ENCODE assay signal across 8 mouse cellular contexts in genomic region chr9:70847627-70848051, GRCm38 (mm10).
DNase-seq lines count a peak whose midpoint lies in the region; ATAC-seq and TF ChIP-seq lines count a peak whose summit lies in the region.

No protein-coding gene starts in this region.

- peak overlapping the region; percentile 65 for H3K4me2 ChIP-seq in liver, embryonic 11.5 days

- intact Hi-C loops in gastrocnemius, adult 2 months (cut with DNase I) = no loop called here
- intact Hi-C loops in gastrocnemius, postnatal 36 days (cut with DNase I) = no loop called here
- intact Hi-C loops in left cerebral cortex, postnatal 25 days (cut with DNase I) = loop anchor here (10.0 kb wide), 1 partner anchor 173 kb away; the partner anchor contains the start of gene Adam10

- H3K4me3 ChIP-seq in gastrocnemius, adult 2 months = peak overlapping the region; percentile 44
- peak overlapping the region; percentile 25; the same call in 1 of the 2 replicates for H3K4me3 ChIP-seq in liver, embryonic 11.5 days (ENCODE audit: low read depth, low read length)
- H3K4me3 ChIP-seq in olfactory bulb, adult 2 months (ENCODE audit: insufficient read depth, low read depth, low read length) = no peak overlapping the region

- H3K27ac ChIP-seq in gastrocnemius, adult 2 months = peak overlapping the region; percentile 72
- H3K27ac ChIP-seq in liver, embryonic 11.5 days (ENCODE audit: low read depth, low read length) = peak overlapping the region; percentile 51
- 0 out of 2 replicates have a peak overlapping the region, but pooled peaks have one; percentile 10 for H3K27ac ChIP-seq in olfactory bulb, adult 2 months (ENCODE audit: insufficient read depth, low read depth, low read length)

- WGBS in liver, embryonic 11.5 days = 18% methylated on average over 8 of the region's 8 CpGs
- 49% methylated on average over 8 of the region's 8 CpGs for whole genome bisulfite sequencing in olfactory bulb, adult 2 months

- H3K9me3 ChIP-seq in liver, embryonic 11.5 days (ENCODE audit: control insufficient read depth, low read length) = no peaks in the 10 kb centered on the region

- no peaks in the 10 kb centered on the region for H3K27me3 ChIP-seq in liver, embryonic 11.5 days (replicated peaks; ENCODE audit: control insufficient read depth, insufficient read depth, low read length)

- H3K9ac ChIP-seq in liver, embryonic 11.5 days (ENCODE audit: low read depth, low read length) = peak overlapping the region; percentile 50

- H3K4me1 ChIP-seq in liver, embryonic 11.5 days (replicated peaks; ENCODE audit: control insufficient read depth, insufficient read depth, low read length) = peaks cover 20% of the 10 kb centered on the region
- peaks cover 6% of the 10 kb centered on the region for H3K4me1 ChIP-seq in olfactory bulb, adult 2 months (ENCODE audit: control insufficient read depth, insufficient read depth, low read length)

- no peaks in the 10 kb centered on the region for H3K36me3 ChIP-seq in liver, embryonic 11.5 days (ENCODE audit: control insufficient read depth, insufficient read depth, low read length)

- TF ChIP-seq POLR2A in olfactory bulb, adult 2 months (IDR thresholded peaks at IDR 0.05; ENCODE audit: insufficient read depth, low read depth, low read length) = no peak

- peak; percentile 36 for DNase-seq in gastrocnemius, adult 2 months
- DNase-seq in gastrocnemius, postnatal 36 days = no peak
- peak; percentile 49 for DNase-seq in NIH3T3 (ENCODE audit: low read depth)
- peak; percentile 34 to 40 for DNase-seq in heart, adult 9 months (ENCODE audit: low spot score in 2 of 2)
- no peak for DNase-seq in liver, embryonic 11.5 days (ENCODE audit: low spot score)
- no peak for DNase-seq in left cerebral cortex, postnatal 25 days (ENCODE audit: low spot score in 2 of 2)
- no peak for DNase-seq in right cerebral cortex, postnatal 10 days (ENCODE audit: low spot score in 2 of 2)

- TF ChIP-seq CTCF in gastrocnemius, adult 2 months (IDR thresholded peaks at IDR 0.05) = no peak
- no peak for TF ChIP-seq CTCF in olfactory bulb, adult 2 months (IDR thresholded peaks at IDR 0.05; ENCODE audit: insufficient read depth, low read depth, low read length)

- ATAC-seq in liver, embryonic 11.5 days (replicated peaks; ENCODE audit: low FRiP score) = 0 out of 2 replicates have a peak, but pooled peaks have one; percentile 60

Comparison
In these comparisons a context has a peak if more than half of its experiments do, and no peak if none do; other contexts are left out.
1. DNase-seq: peak in gastrocnemius, adult 2 months (single experiment), NIH3T3 (single experiment) and heart, adult 9 months (2 of 2); none in gastrocnemius, postnatal 36 days (0 of 2), liver, embryonic 11.5 days (single experiment), left cerebral cortex, postnatal 25 days (0 of 2) and right cerebral cortex, postnatal 10 days (0 of 2).
2. H3K27ac ChIP-seq: peak in every context shown above with its lines; median percentile 72 in gastrocnemius, adult 2 months; 51 in liver, embryonic 11.5 days; 10 in olfactory bulb, adult 2 months.